Mouse (Mus musculus) retina, embryonic 14.5 days (tissue): Measurements from ENCODE around the gene Nktr.
A peak's percentile ranks its signal among the peaks of the same experiment; 100 is the strongest.

ENCODE experiments used
- DNase-seq: peaks from one replicate; pipeline ENCODE4 v3.0.0-alpha.2; 2015; ENCODE audit warnings: low spot score

Nktr gene

GRCm38 (mm10) chr9:121707801-121708200 lies 11.2 kb upstream of the Nktr start:
- no peak for DNase-seq

- no peak for DNase-seq
These were observed 10.2 kb upstream of the Nktr start for GRCm38 (mm10) chr9:121708506-121709486.

GRCm38 (mm10) chr9:121709898-121710583 lies 8.9 kb upstream of the Nktr start, which contains the start of gene Ss18l2:
Gene Ss18l2, plus strand, starts transcription at chr9:121710329.
- DNase-seq, result peak; percentile 99

- no peak for DNase-seq
These were observed 8.4 kb upstream of the Nktr start for GRCm38 (mm10) chr9:121710584-121710975.

- DNase-seq, result no peak
These were observed 1.9 kb upstream of the Nktr start for GRCm38 (mm10) chr9:121717048-121717447.

GRCm38 (mm10) chr9:121718070-121718705 lies 781 bp upstream of the Nktr start:
- DNase-seq, result no peak

GRCm38 (mm10) chr9:121719347-121720331 lies 670 bp downstream of the Nktr start:
- peak; percentile 62 for DNase-seq

- no peak for DNase-seq
These were observed 21.5 kb downstream of the Nktr start for GRCm38 (mm10) chr9:121740490-121740889.

GRCm38 (mm10) chr9:121741168-121741567 lies 22.2 kb downstream of the Nktr start:
- no peak for DNase-seq

- no peak for DNase-seq
These were observed 25.1 kb downstream of the Nktr start for GRCm38 (mm10) chr9:121744051-121744450.

- DNase-seq, result no peak
These were observed 33.8 kb downstream of the Nktr start for GRCm38 (mm10) chr9:121752774-121753173.

GRCm38 (mm10) chr9:121754624-121755023 lies 35.7 kb downstream of the Nktr start:
- no peak for DNase-seq

- DNase-seq, result no peak
These were observed 37.8 kb downstream of the Nktr start for GRCm38 (mm10) chr9:121756785-121757184.

GRCm38 (mm10) chr9:121757432-121757831 lies 38.5 kb downstream of the Nktr start:
- no peak for DNase-seq

- DNase-seq, result peak; percentile 18
These were observed 39.2 kb downstream of the Nktr start for GRCm38 (mm10) chr9:121757835-121758814.

GRCm38 (mm10) chr9:121759091-121760081 lies 40.4 kb downstream of the Nktr start, which contains the start of gene Zfp651:
Gene Zfp651, plus strand, starts transcription at chr9:121759330.
- peak; percentile 82 for DNase-seq

GRCm38 (mm10) chr9:121760271-121761090 lies 41.5 kb downstream of the Nktr start:
- peak; percentile 78 for DNase-seq
